Mouse (Mus musculus) kidney, embryonic 14.5 days (tissue): Measurements from ENCODE around the gene Psmb7. TPM values are rescaled to one million over a fixed set of nuclear protein-coding genes. Genes with fewer than 3 reads are reported as not detected.

Experiments
- ATAC-seq: fragments of 200-750 bp; cut with Nextera tagmentation; 2 replicates; pipeline ENCODE4 v1.8.0; 2017; ENCODE audit warnings: moderate number of reproducible peaks, mild to moderate bottlenecking, moderate TSS enrichment, moderate library complexity; ENCODE audit not compliant: low FRiP score, low TSS enrichment
- H3K27ac ChIP-seq: fragments of 300-500 bp; sonication (generic); 2 replicates; pipeline ENCODE4 v1.5.1; 2014; ENCODE audit warnings: low read depth, mild to moderate bottlenecking, low read length, moderate library complexity, mixed read lengths
- H3K27me3 ChIP-seq: fragments of 300-500 bp; sonication (generic); 2 replicates; pipeline ENCODE4 v1.6.1; 2014; ENCODE audit warnings: mild to moderate bottlenecking, low read length; ENCODE audit not compliant: control insufficient read depth, insufficient read depth
- H3K36me3 ChIP-seq: fragments of 300-500 bp; sonication (generic); 2 replicates; pipeline ENCODE4 v1.6.1; 2014; ENCODE audit warnings: low read length, mixed read lengths; ENCODE audit not compliant: control insufficient read depth, insufficient read depth
- H3K4me1 ChIP-seq: fragments of 300-500 bp; sonication (generic); 2 replicates; pipeline ENCODE4 v1.6.1; 2014; ENCODE audit warnings: low read length, mixed read lengths; ENCODE audit not compliant: control insufficient read depth, insufficient read depth
- H3K4me2 ChIP-seq: fragments of 300-500 bp; sonication (generic); replicated peaks from 2 replicates; pipeline ENCODE4 v1.6.1; 2014; ENCODE audit warnings: low read depth, mild to moderate bottlenecking, low read length
- H3K4me3 ChIP-seq: fragments of 300-500 bp; sonication (generic); 2 replicates; pipeline ENCODE4 v1.5.1; 2014; ENCODE audit warnings: mild to moderate bottlenecking, low read length
- H3K9ac ChIP-seq: fragments of 300-500 bp; sonication (generic); 2 replicates; pipeline ENCODE4 v1.6.1; 2014; ENCODE audit warnings: low read depth, mild to moderate bottlenecking, low read length, moderate library complexity
- H3K9me3 ChIP-seq: fragments of 300-500 bp; sonication (generic); 2 replicates; pipeline ENCODE4 v1.6.1; 2016; ENCODE audit warnings: low read length; ENCODE audit not compliant: control insufficient read depth
- WGBS: fragments of 180-500 bp; shearing (Covaris S2); extraction: QIAGEN DNeasy Blood & Tissue Kit; methylation state at CpG from one replicate; pipeline ENCODE4 v1.1.7; 2014; 5-methylcytosine and 5-hydroxymethylcytosine counted together
- microRNA-seq: library from miRNA; unstranded; fragments of <30 nt; microRNA quantifications from one replicate; pipeline ENCODE4, GENCODE M21; 2016
- polyA plus RNA-seq: library from polyadenylated mRNA; unstranded; fragments of >200 nt; fragmentation: Nextera tagmentation; extraction: Ambion mirVana; gene quantifications from 2 replicates; pipeline ENCODE4 v1.2.1, GENCODE M21; 2014

Psmb7 gene
- polyA plus RNA-seq, 1 experiment from 2014 or later, result 287 TPM

DNA sequence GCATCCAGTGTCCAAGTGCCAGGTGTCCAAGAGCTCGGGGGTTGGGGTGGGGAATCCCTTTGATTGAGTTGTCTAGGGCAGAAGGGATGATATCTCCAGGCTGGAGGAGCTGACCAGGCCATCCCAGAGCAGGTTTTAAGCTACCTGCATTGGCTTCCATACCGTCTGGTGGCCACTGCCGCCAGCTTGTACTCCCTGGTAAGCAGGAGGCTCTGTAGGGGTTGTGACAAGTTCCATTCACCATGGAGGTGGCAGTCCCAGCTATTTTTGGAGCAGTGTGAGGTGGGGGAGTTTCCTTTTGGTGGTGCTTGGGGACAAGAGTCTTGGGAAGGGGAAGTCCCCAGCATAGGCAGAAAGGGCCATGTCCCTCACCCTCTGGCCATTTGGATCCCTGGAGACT is 102.8 kb downstream of the Psmb7 start:
- Histone ChIP-seq H3K27ac (no peak overlapping the region), H3K9me3 (no peaks in the 10 kb centered on the region)
- WGBS, result 83% methylated on average over 3 of the region's 3 CpGs

GRCm38 (mm10) chr2:38540666-38541065 is 103.2 kb downstream of the Psmb7 start:
- Histone ChIP-seq H3K4me2 (no peak overlapping the region), H3K4me1 (peaks cover 24% of the 10 kb centered on the region), H3K9me3 (no peaks in the 10 kb centered on the region), H3K9ac (no peak overlapping the region), H3K4me3 (no peak overlapping the region), H3K27ac (no peak overlapping the region), H3K36me3 (no peaks in the 10 kb centered on the region), H3K27me3 (no peaks in the 10 kb centered on the region)
- ATAC-seq, result no peak
- 75% methylated on average over 6 of the region's 6 CpGs for whole genome bisulfite sequencing

More for the DNA sequence above, 102.8 kb downstream of the Psmb7 start:
- no peaks in the 10 kb centered on the region for H3K27me3 ChIP-seq
- H3K4me2 ChIP-seq, result no peak overlapping the region
- ATAC-seq, result no peak
- no peak overlapping the region for H3K4me3 ChIP-seq
- H3K9ac ChIP-seq, result no peak overlapping the region
- no peaks in the 10 kb centered on the region for H3K36me3 ChIP-seq
- peaks cover 25% of the 10 kb centered on the region for H3K4me1 ChIP-seq

DNA sequence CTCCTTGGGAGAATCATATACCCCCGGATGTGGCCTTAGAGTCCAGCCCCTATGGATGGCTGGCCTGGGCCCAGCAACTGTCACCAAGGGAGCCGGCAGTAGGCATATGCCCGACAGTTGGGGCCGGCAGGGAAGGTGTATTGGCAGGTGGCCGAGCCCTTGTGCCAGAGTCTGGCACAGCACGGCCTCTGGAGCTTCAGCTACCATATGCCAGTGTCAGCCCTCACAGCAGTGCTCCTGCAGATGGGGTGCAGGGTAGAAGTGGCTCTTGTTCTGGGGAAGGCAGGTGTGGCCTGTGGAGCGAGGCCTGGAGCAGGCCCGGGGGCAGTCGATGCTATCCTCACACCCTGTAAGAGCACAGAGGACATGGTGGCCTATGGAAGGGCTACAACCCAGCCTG is 104.2 kb downstream of the Psmb7 start:
- Histone ChIP-seq H3K27ac (no peak overlapping the region), H3K27me3 (no peaks in the 10 kb centered on the region), H3K4me2 (no peak overlapping the region), H3K9ac (no peak overlapping the region), H3K4me3 (no peak overlapping the region), H3K4me1 (peaks cover 22% of the 10 kb centered on the region), H3K36me3 (no peaks in the 10 kb centered on the region), H3K9me3 (no peaks in the 10 kb centered on the region)
- WGBS, result 89% methylated on average over 9 of the region's 9 CpGs
- no peak for ATAC-seq

Small RNAs within 50 kb of the gene (microRNA-seq; reads per million reads assigned to microRNA genes)
- gene Gm27634, result not detected

Other genes with a start within 250 kb of the Psmb7 start
- gene Nek6, start 132.4 kb downstream of the Psmb7 start, polyA plus RNA-seq, result 56.9 and 75.9 TPM in 2 replicates
- 0.13 and 0.23 TPM in 2 replicates for gene Nr5a1, start 70.5 kb upstream of the Psmb7 start, polyA plus RNA-seq